Mouse (Mus musculus): ENCODE data around the gene Tmpo.

Gene Tmpo

GRCm38 (mm10) chr10:91153894-91154503 lies 27.1 kb downstream of the Tmpo start:
- DNase-seq, result no peak

GRCm38 (mm10) chr10:91145413-91145812 lies 35.7 kb downstream of the Tmpo start:
- no peak for DNase-seq

GRCm38 (mm10) chr10:91143313-91144230 lies 37.5 kb downstream of the Tmpo start:
- no peak for DNase-seq

GRCm38 (mm10) chr10:91142654-91143191 lies 38.4 kb downstream of the Tmpo start:
- DNase-seq, result no peak

GRCm38 (mm10) chr10:91141564-91141963 lies 39.6 kb downstream of the Tmpo start:
- DNase-seq, result no peak

- DNase-seq, result no peak
Observed at GRCm38 (mm10) chr10:91139148-91139766, 41.9 kb downstream of the Tmpo start.

- no peak for DNase-seq
Observed at GRCm38 (mm10) chr10:91138317-91138716, 42.8 kb downstream of the Tmpo start.

GRCm38 (mm10) chr10:91137400-91137799 lies 43.7 kb downstream of the Tmpo start:
- DNase-seq, result no peak

- no peak for DNase-seq
Observed at GRCm38 (mm10) chr10:91135302-91135972, 45.7 kb downstream of the Tmpo start.

- no peak for DNase-seq
Observed at GRCm38 (mm10) chr10:91131565-91131964, 49.5 kb downstream of the Tmpo start.

GRCm38 (mm10) chr10:91130792-91131191 lies 50.3 kb downstream of the Tmpo start:
- no peak for DNase-seq

GRCm38 (mm10) chr10:91128551-91129160 lies 52.5 kb downstream of the Tmpo start:
- DNase-seq, result no peak

GRCm38 (mm10) chr10:91127395-91127794 lies 53.7 kb downstream of the Tmpo start:
- no peak for DNase-seq

- DNase-seq, result no peak
Observed at GRCm38 (mm10) chr10:91126618-91127355, 54.3 kb downstream of the Tmpo start.

- peak; percentile 99 for DNase-seq
Observed at GRCm38 (mm10) chr10:91123828-91124822, 57.0 kb downstream of the Tmpo start, which contains the start of gene Slc25a3. Gene Slc25a3, minus strand, starts transcription at chr10:91124059.

GRCm38 (mm10) chr10:91123281-91123827 lies 57.8 kb downstream of the Tmpo start:
- no peak for DNase-seq

- no peak for DNase-seq
Observed at GRCm38 (mm10) chr10:91122646-91123045, 58.5 kb downstream of the Tmpo start.

GRCm38 (mm10) chr10:91116958-91117357 lies 64.2 kb downstream of the Tmpo start:
- DNase-seq, result no peak

GRCm38 (mm10) chr10:91109841-91110240 lies 71.3 kb downstream of the Tmpo start:
- DNase-seq, result no peak

- no peak for DNase-seq
Observed at GRCm38 (mm10) chr10:91105981-91106380, 75.1 kb downstream of the Tmpo start.

Measured in cerebellum, adult 9-11 months (tissue).